Mouse (Mus musculus) G1E (cell line): Measurements from ENCODE around the gene Ctdsp2.
A peak's percentile ranks its signal among the peaks of the same experiment; 100 is the strongest.

Source experiments
- CTCF ChIP-seq: IDR thresholded peaks from 2 replicates; pipeline ENCODE4 v1.5.1; 2012; ENCODE audit warnings: low read depth, low read length, inconsistent platforms, mixed read lengths
- GATA2 ChIP-seq: IDR thresholded peaks from 2 replicates; pipeline ENCODE4 v1.6.1; 2012; ENCODE audit warnings: low read depth, low read length, inconsistent platforms, borderline replicate concordance
- POLR2AphosphoS5 ChIP-seq: IDR thresholded peaks from 2 replicates; pipeline ENCODE4 v1.6.1; 2012; ENCODE audit warnings: low read depth, low read length, inconsistent platforms; ENCODE audit not compliant: insufficient replicate concordance

GRCm38 (mm10) chr10:126990313-126991056, 12.0 kb downstream of the Ctdsp2 start:
- peak; percentile 77; the same call in 1 of the 2 replicates for TF ChIP-seq CTCF
- TF ChIP-seq POLR2AphosphoS5: no peak
- no peak for TF ChIP-seq GATA2
